Mouse (Mus musculus) monocyte, adult 2 months (primary cell): ENCODE measurements at regions not wholly inside any gene's neighbourhood (a gene's known extent, or its start where the extent isn't known, plus 50 kb on each side); places are given as distances from the start of the nearest gene placed in this dataset.

ENCODE experiments used
- DNase-seq, 2 experiments: peaks; one replicate each; pipeline ENCODE4 v3.0.0; 2022; ENCODE audit warnings: low spot score in 2 of 2, low read depth in 1 of 2

DNA sequence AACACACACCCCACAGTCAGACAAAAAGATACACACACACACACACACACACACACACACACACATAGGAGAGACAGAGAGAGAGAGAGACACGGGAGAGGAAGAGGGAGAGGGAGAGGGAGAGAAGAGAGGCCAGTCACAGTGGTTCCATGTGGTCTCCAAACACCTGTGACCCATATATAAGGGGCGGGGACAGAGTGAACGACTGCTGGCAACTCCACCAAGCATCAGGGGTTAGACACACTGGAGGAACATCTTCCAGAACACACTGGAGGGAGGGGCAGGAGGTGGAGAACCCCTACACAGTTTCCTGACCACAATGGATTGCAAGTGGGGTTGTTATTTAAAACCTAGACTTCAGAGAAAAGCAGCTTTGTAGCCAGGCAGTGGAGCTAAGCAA lies 321.4 kb downstream of the Hlx start:
- no peak for DNase-seq

DNA sequence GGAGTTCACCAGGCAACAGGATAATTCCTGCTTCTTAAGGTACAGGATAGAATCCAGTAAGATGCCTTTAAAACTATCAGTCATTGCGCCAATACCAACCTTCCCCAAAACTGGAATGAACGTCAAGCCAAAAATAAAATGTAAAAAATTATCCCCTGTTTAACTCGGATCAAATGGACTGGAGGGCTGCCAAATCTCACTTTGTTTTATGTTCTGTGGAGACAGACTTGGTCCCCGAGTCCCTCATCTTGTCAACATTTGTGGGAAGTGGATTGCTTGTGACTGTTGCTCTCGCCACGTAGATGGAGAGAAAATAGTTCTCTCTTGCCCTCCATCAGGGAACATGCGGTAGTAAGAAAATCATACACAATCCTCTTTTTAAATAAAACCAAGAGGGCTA lies 322.4 kb downstream of the Hlx start:
- DNase-seq = no peak

DNA sequence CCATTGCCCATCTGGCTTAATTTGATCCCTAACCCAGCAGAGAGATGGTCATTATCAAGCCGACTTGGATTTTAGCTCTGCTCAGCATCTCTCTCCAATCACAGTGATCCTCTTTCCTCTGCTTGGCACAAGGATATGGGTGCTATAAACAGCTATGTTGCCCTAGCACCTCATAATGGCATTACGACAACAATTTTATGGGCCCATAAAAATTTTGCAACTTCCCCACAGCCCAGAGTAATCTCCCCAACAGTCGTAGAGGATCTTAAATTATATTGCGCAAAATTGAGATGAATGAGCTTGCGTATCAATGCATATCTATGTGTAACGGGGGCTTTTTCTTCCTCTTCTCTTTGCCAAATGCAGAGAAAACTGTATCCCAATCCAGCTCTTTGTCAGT lies 329.4 kb downstream of the Hlx start:
- DNase-seq = no peak

DNA sequence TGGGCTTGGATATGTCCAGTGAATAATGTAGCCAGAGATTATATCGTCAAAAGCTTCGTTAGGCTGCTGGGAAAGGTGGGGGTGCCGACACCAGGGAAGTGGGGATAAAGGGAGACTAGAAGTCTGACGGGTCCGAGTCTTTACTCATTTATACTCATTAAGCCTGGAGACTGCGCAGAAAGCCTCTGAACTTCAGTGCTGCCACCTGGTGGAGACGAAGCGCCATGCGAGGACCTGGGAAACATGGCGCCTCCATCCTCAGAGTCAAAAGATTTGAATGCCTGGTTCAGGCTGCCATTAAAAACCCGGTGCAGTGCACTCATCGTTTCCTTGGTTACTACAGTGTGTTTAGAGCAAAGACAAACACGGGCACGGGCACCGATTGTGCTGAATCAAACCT lies 337.2 kb downstream of the Hlx start:
- peak in 1 of 2 experiments; percentile 37 for DNase-seq

DNA sequence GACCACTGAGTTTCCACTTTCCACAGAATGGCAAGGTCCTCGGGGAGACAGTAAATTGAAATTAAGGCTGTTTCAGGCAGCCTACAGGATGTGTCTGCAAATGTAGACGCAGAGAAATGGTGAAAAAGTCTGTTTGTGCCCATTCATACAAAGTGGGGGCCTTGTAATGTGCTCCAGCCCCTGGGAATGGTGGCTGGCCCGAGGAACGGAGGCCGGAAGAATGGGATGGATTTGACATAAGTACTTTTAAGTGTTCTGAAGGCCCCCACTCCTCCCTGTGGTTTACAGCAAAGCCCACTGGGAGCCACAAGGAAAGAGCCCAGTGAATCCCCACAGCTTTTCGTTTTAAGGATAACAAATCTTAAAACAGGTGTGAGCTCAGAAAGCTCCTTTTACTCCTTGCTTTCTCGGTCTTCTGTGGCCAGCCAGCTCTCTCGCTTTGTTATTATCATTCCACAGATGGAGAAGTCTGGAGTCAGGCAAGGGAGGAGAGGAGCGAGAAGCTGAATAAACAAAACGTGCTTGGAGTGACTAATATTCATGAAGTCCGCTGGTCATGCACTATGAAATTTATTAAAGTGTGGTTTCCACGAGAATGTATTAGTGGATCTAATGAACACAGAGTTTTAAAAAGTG lies 337.7 kb downstream of the Hlx start:
- DNase-seq = no peak

DNA sequence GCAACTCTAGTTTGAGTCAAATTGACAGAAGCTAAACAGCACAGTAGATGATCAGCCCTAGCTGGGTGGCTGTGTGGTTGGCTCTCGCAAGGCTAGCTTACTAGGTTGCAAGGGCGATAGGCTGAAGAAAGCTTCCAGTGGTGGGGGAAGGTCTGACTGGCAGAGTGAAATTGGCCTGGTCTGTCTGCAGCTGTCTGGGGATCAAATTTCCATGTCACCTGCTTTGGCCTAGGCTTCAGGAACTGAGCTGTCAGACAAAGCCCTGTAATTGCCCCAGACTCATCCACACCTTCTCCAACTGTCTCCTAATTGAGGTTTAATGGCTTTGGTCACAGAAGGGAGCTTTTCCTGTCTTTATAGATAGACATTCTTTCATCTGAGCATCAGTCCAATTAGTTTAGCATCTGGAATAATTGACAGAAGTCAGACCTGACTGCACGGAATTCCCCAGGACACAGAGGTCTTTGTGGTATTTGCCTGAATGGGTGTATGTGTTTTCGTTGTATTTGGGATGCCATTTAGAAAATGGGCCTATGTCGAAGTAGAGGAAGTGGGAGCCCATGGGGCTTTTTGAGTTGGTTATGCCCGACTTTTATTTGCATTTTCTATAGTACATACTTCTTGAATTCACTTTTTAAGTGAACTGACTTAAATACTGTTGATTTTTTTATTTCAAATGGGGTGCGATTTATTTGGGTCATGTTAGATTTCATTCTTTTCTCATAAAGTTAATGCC lies 348.2 kb downstream of the Hlx start:
- DNase-seq = no peak

DNA sequence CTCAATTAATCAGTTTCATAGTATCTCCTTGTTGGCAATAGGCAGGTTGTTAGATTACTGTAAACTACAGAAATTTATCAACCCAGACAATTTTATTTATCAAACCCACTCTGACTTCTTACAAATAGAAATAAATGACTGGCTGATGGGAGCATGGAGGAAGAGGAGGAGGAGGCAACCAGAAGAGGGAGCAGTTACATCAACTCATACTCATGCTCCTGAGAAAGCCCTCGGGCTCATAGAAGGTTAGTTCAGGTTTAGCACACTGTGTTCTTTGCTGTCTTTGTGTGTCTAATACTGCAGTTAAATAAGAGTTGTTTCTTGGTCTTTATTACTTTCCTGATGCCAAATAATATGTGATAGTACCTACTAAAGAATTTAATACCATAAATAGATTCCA lies 344.6 kb upstream of the 1700056E22Rik start:
- no peak for DNase-seq

DNA sequence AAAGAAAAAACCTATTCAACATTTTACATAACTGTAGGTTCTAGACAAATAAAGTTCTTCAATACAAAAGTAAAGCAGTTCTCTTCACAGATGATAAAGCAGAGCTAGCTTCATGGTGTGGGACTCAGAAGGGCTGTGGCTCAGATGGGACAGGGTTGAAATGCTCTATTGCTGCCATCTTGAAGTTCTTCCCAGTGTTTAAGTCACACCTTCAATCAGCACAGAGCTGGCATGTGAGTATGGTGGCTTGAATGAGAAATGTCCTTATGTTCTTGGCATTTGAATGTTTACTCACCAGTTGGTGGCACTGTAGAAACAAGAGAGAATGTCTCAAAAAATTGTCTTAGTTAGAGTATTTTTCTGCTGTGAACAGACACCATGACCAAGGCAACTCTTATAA lies 330.9 kb upstream of the 1700056E22Rik start:
- no peak for DNase-seq

DNA sequence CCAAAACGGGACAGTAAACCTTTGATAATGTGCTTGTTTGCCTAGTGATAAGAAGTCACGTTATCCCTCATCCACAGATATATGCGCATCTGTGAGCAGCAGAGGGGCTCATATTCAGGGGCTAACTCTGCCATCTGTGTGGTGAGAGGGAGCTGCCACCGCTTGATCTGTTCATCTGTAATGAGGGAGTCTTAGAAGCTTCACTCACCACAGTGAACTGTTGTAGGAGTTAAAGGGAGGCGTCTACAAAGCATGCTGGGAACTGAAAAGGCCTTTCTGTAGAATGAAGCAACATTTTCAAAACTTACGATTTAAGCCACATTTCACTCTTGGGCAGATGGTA lies 324.1 kb upstream of the 1700056E22Rik start:
- DNase-seq = no peak

DNA sequence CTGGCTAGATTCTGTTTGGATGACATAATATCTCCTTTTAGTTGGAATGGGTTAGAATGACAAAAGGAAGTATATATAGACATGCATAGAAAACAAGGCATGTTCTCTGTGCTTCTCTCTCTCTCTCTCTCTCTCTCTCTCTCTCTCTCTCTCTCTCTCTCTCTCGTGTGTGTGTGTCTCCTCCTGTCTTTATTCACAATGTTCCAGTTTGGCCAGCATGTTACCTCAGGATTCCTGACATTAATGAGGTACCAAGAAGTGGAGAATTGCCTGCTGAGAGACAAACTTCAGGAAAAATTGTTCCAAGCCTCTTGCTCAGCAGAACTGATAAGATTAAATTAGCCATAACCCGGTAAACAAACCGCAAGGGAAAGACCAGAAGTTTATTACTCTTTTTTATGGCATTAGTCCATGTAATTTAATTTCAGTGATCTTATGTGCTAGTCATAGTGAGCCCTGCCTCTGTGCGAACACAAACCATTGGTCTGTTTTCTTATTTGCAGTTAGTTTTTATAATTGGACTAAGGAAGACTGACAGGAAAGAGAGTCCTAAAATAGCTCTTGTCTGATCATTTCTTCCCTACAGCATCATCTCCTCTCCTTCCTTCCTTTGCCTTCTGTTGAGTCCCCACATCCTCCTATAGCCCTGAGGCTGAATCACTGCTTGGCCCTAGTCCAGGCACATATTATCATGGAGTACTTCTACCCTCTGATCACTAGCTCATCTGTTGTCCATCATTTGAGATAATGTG lies 323.5 kb upstream of the 1700056E22Rik start:
- DNase-seq = no peak

DNA sequence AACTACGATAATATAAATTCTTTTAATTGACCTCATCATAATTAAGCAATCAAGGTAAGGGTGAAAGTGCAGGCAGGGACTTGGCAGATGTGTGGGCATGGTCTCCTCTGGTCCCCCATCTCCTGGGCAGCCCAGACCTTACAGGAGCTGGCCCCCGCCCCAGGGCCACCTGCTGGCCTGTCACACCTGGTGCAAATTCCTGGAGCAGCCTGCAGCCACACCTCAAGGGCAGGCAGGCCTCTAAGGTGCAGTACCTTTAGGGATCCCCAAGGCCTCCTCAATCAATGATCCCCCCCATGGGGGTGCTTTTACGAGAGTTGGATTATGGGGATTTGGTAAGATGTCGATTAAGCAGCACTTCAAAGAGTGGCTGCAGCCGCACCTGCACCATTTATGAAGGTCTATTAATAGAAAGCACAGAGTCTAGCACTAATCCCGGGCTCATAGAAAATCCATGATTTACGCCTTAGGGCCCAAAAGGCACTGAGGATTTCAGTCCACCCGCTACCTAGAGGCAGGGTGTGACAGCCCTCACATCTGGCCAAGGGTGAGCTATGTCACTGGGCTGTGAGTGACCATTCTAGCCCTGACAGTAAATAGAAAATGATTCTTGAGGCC lies 319.8 kb upstream of the 1700056E22Rik start:
- no peak for DNase-seq

DNA sequence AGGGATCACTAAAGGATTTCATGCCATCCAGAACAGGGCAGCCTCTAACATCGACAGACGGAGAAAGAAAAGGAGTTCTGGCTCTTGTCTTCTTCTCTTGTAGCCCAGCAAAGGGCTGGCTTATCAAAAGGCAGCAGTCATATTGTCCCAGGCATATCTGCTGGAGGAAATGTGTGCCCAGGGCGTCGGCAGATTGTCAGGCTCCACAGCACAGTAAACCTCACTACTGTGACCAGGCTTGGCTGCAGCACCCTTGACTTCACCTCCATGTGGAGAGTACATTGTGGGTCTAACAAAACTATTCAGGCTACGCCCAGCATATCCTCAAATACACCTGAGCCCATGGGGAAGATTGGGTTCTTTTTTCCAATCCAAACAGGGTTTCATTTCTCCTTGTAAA lies 317.7 kb upstream of the 1700056E22Rik start:
- no peak for DNase-seq

DNA sequence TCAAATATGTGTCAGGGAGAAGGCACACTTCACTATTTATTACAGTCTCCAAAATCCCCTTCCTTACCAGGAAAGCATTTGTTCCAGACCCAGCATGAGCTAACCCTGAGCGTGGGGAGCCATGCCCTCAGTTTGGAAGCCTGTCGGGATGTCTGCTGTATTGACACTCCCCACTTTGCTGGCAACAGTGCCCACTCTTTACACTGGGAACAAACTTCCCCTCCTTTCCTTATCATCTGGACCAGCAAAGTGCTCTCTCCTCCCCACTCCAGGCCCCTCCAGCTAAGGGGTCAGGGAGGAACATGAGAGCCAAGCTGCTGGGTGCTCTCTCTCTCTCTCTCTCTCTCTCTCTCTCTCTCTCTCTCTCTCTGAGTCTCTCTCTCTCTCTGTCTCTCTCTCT lies 310.7 kb upstream of the 1700056E22Rik start:
- DNase-seq = no peak

DNA sequence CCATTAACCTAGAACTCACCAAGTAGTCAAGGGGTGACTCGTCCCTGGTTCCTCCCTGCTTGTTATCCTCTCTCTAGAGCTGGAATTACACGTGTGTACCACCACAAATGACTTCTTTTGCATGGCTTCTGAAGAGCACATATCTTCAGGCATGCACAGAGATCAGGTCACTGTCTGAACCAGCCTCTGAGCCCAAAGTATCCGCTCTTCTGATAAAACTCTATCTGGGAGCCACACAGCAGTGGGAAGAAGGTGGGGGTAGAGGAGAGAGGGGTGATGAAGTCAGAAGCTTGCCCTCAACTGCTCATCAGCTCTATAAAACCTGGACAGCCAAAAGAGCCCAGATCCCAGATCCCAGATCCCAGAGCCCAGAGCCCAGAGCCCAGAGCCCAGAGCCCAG lies 301.9 kb upstream of the 1700056E22Rik start:
- no peak for DNase-seq

DNA sequence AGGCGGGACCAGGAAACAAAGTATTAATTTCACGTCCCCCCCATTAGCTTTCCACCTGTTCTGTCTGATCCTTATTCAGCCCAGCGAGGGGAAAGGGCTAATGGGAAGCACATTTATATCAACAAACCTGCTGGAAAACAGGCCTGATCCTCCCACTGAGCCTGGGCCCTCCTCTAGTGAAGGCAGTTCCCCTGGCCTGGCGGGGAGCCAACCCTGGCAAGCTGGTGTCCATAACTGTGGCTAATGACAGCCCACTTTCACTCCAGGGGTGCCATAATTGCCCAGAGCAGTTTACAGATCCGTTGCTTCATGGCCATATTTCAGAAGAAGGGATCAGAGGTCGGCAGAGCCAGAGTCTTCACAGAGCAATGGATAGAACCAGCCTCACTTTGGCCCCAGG lies 301.2 kb upstream of the 1700056E22Rik start:
- DNase-seq = no peak

DNA sequence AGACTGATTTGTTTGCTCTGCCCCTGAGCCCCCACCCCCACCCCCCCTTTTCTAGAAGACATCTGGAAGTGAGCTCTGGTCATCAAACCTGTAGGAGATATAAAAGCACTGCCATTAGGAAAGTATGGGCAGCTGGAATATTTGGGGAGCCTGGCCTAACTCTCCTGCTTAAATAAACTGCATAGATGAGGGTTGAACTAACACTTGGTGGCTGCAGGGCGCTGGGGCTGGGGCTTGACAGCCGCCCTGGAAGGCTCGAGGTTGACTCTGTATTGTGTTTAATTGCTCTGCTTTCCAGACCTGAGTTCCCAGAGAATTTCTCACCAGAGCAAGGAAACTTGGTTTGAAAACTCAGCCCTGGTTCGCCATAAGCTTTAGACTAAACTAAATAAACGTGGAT lies 300.7 kb upstream of the 1700056E22Rik start:
- DNase-seq = no peak

DNA sequence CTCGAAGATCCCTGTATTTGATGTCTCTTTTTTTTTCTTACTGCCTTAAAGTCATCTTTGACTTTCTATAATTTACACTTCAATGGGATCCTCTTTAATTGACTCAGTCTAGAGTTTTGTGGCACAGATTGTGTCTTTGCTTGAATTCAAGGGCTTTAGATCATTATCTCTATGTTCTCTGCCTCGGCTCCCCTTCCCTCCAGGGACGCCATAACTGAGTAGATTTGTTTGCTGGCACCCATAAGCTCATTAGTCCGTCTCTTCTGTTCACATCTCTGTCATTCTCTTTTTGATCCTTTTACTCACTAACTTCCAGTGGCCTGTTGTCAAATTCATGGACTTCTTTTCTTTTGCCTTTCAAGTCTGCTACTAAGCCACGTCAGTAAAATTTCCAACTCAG lies 299.0 kb upstream of the 1700056E22Rik start:
- no peak for DNase-seq

DNA sequence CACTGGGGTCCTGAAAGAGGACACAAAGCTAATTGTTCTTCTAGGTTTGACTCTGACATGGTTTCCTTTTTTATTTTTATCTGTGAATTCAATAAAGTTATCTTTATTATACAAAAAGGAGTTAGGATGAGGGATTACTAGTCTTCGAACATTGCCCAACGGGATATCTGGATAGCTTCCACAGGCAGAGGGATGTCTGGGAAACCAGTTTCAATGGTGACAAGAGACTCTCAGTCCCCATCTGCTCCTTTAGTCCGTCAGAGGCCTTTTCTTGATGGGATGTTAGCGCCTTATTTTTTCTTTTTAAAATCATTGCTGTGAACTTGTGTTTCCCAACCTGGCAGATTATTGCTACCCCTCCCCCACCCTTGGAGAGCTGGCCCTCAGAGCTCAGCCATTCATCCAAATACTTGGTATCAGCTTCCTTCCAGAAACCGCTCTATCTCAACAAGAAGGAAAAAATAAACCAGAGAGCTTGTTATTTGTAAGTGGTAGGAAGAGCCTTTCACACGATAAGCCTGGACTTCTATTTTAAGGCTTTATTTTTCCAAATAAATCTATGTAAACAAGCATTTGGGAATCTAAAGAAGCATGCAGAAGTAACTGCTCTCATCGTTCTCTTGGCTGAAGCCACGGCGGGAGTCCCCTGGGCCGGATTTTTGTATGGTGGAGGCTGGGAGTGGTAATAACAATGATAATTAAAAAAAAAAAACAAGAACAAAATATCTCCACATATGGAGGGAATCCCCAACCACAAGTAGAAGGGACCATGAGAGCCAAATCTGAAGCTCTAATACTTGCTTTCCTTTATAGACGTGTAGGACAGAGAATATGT lies 296.6 kb upstream of the 1700056E22Rik start:
- DNase-seq = no peak

DNA sequence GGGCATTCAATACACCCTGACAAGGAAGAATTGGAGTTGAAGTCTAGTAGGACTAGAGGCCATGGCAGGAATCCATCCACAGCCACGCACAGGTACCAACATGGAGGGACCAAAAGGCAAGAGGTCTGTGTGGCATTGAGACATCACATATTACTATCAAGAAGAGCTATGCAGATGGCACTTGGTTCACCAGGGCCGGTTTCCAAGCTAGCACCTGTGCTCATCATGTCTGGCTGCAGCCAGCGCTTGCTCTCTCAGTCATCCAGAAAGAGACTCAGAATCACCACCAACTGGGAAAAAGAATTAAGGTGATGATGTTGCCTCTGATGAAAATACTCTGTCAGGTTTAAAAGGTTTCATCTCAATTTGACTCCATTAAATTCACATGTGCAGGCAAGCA lies 292.1 kb upstream of the 1700056E22Rik start:
- no peak for DNase-seq

DNA sequence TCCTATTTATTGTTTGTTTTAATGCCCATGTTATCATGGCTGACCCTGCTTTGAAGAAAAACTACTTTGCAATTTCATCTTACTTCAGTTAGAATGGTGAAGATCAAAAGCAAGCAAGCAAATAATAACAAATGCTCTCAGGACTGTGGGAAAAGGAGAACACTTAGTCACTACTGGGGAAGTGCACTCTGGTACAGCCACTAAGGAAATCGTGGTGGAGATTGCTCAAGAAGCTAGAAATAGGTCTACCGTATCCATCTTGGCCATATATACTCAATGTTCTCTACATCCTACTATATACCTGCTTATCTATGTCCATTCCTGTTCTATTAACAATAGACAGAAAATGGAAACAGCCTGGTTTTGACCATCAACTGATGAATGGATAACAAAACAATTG lies 290.1 kb upstream of the 1700056E22Rik start:
- no peak for DNase-seq

DNA sequence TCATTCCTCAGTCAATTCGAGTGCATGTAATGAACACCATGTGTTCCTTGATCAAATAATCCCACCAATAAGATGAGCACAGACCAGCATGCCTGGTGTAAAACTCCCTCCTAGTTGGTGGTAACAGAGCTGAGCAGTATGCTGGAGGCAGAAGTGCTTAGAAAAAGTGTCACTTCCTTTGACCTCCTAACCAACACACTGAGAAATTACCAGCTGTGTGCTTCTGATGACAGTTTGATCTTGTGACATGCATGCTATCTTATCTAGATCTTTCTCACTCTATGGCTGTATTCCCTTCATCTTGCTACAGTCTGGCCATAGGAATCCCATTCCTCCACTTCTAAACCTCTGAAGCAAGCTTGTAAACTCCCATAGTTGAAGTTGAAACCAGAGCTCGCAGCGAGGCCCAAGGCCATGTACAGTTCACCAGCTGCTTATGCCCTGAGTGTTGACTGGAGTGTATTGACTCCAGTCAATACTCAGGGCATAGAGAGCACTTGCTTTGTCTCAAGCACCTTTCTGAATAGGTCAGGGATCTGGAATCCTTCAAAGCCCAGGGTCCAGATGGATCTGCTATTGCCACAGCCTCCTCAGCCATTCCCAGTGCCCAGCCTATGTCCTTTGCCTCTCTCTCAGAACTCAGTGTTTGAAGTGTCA lies 286.5 kb upstream of the 1700056E22Rik start:
- DNase-seq = no peak
